Mouse (Mus musculus): ENCODE data around the gene Isg20l2. TPM values are rescaled to one million over a fixed set of nuclear protein-coding genes. Genes with fewer than 3 reads are reported as not detected.

The Isg20l2 gene
- total RNA-seq, 2 experiments from 2014 or later = 19.4 to 20.6 TPM

Other genes with a start within 250 kb of the Isg20l2 start
- gene Lrrc71, start 181.7 kb upstream of the Isg20l2 start, total RNA-seq (2021) = under 1 TPM; 0.38 to 0.63 TPM
- gene Ntrk1, start 135.2 kb upstream of the Isg20l2 start, total RNA-seq (2021) = 10 to 100 TPM in 1 of 2 experiments, 1 to 10 TPM in 1; 7.1 to 12.5 TPM
- gene Insrr, start 133.4 kb upstream of the Isg20l2 start, total RNA-seq (2021) = 1 to 10 TPM in 1 of 2 experiments, under 1 TPM in 1; 0.76 to 1.2 TPM
- gene Pear1, start 106.0 kb upstream of the Isg20l2 start, total RNA-seq (2021) = 10 to 100 TPM; 20.0 to 20.8 TPM
- under 1 TPM; 0.33 to 0.80 TPM for gene Sh2d2a, start 83.6 kb upstream of the Isg20l2 start, total RNA-seq (2021)
- 10 to 100 TPM; 48.6 to 51.3 TPM for gene Prcc, start 44.7 kb upstream of the Isg20l2 start, total RNA-seq (2021)
- 100 to 1,000 TPM; 176 to 184 TPM for gene Hdgf, start 24.0 kb upstream of the Isg20l2 start, total RNA-seq (2021)
- gene Mrpl24, start 10.8 kb upstream of the Isg20l2 start, total RNA-seq (2021) = 100 to 1,000 TPM; 111 to 121 TPM
- gene Rrnad1, start 403 bp downstream of the Isg20l2 start, total RNA-seq (2021) = 10 to 100 TPM; 14.7 to 21.9 TPM
- gene Crabp2, start 18.4 kb downstream of the Isg20l2 start, total RNA-seq (2021) = under 1 TPM in 1 of 2 experiments, not detected in 1; 0.33 TPM
- gene Nes, start 40.8 kb downstream of the Isg20l2 start, total RNA-seq (2021) = 10 to 100 TPM in 1 of 2 experiments, 1 to 10 TPM in 1; 5.9 to 19.4 TPM
- 10 to 100 TPM; 62.7 to 74.9 TPM for gene Bcan, start 69.9 kb downstream of the Isg20l2 start, total RNA-seq (2021)
- not detected for gene Hapln2, start 97.3 kb downstream of the Isg20l2 start, total RNA-seq (2021)
- 10 to 100 TPM; 15.9 to 18.9 TPM for gene Gpatch4, start 112.8 kb downstream of the Isg20l2 start, total RNA-seq (2021)
- gene Naxe, start 128.2 kb downstream of the Isg20l2 start, total RNA-seq (2021) = 100 to 1,000 TPM; 155 to 159 TPM
- gene Ttc24, start 148.0 kb downstream of the Isg20l2 start, total RNA-seq (2021) = not detected
- gene Iqgap3, start 151.7 kb downstream of the Isg20l2 start, total RNA-seq (2021) = under 1 TPM; 0.64 to 0.80 TPM
- gene Mef2d, start 212.1 kb downstream of the Isg20l2 start, total RNA-seq (2021) = 10 to 100 TPM; 83.3 to 90.7 TPM

All from adrenal gland, adult 18-20 months (tissue).